Mouse (Mus musculus): Measurements from ENCODE around the gene Grin2a. TPM values are rescaled to one million over a fixed set of nuclear protein-coding genes. Genes with fewer than 3 reads are reported as not detected.

The Grin2a gene
- total and polyA plus RNA-seq, 3 experiments = not detected

GRCm38 (mm10) chr16:9904443-9904842, 90.9 kb downstream of the Grin2a start:
- H3K9ac ChIP-seq (ENCODE audit: control insufficient read depth, low read depth, low read length, poor library complexity, severe bottlenecking) = no peak overlapping the region
- H3K4me1 ChIP-seq (ENCODE audit: control insufficient read depth in 1 of 2, insufficient read depth in 2 of 2, low read length in 2 of 2) = no peaks in the 10 kb centered on the region
- no peaks in the 10 kb centered on the region for H3K36me3 ChIP-seq (ENCODE audit: control insufficient read depth in 1 of 2, insufficient read depth in 2 of 2, low read length in 2 of 2)
- H3K9me3 ChIP-seq (replicated peaks; ENCODE audit: insufficient read depth, low read length) = no peaks in the 10 kb centered on the region
- H3K4me3 ChIP-seq (ENCODE audit: control insufficient read depth in 1 of 2, insufficient read depth in 1 of 2, low read depth in 2 of 2, low read length in 2 of 2) = no peak overlapping the region
- H3K27me3 ChIP-seq (ENCODE audit: control insufficient read depth in 1 of 2, insufficient read depth in 2 of 2, low read length in 2 of 2) = no peaks in the 10 kb centered on the region
- H3K27ac ChIP-seq (ENCODE audit: control insufficient read depth, low read depth, low read length) = no peak overlapping the region
- DNase-seq (ENCODE audit: low read depth, low spot score) = no peak
- TF ChIP-seq ZC3H11A (IDR thresholded peaks at IDR 0.05; ENCODE audit: low read depth, low read length) (no peak), USF1 (IDR thresholded peaks at IDR 0.05; ENCODE audit: low read depth, low read length) (no peak), ETS1 (IDR thresholded peaks at IDR 0.05; ENCODE audit: low read depth, low read length) (no peak), HCFC1 (IDR thresholded peaks at IDR 0.05; ENCODE audit: low read depth, low read length) (no peak)
- H3K79me2 ChIP-seq (ENCODE audit: control insufficient read depth, insufficient read depth, low read length, poor library complexity) = no peaks in the 10 kb centered on the region

- no peaks in the 10 kb centered on the region for H3K36me3 ChIP-seq (ENCODE audit: control insufficient read depth in 1 of 2, insufficient read depth in 2 of 2, low read length in 2 of 2)
- DNase-seq (ENCODE audit: low read depth, low spot score) = no peak
- H3K27ac ChIP-seq (ENCODE audit: control insufficient read depth, low read depth, low read length) = no peak overlapping the region
- no peaks in the 10 kb centered on the region for H3K79me2 ChIP-seq (ENCODE audit: control insufficient read depth, insufficient read depth, low read length, poor library complexity)
- TF ChIP-seq E2F4 (IDR thresholded peaks at IDR 0.05; ENCODE audit: borderline replicate concordance, low read depth, low read length) (no peak), ELF1 (IDR thresholded peaks at IDR 0.05; ENCODE audit: low read depth, low read length) (no peak), MAX (IDR thresholded peaks at IDR 0.05; ENCODE audit: low read length) (no peak), ZNF384 (IDR thresholded peaks at IDR 0.05; ENCODE audit: low read depth, low read length) (no peak), SIN3A (IDR thresholded peaks at IDR 0.05; ENCODE audit: low read length) (no peak), BHLHE40 (IDR thresholded peaks at IDR 0.05; ENCODE audit: borderline replicate concordance, low read depth, low read length) (no peak), USF1 (IDR thresholded peaks at IDR 0.05; ENCODE audit: low read depth, low read length) (no peak), ZC3H11A (IDR thresholded peaks at IDR 0.05; ENCODE audit: low read depth, low read length) (no peak), SMC3 (IDR thresholded peaks at IDR 0.05; ENCODE audit: low read depth, low read length) (no peak), ZMIZ1 (IDR thresholded peaks at IDR 0.05; ENCODE audit: low read depth, low read length) (no peak), TCF12 (IDR thresholded peaks at IDR 0.05; ENCODE audit: low read depth, low read length) (no peak), ZKSCAN1 (IDR thresholded peaks at IDR 0.05; ENCODE audit: low read depth, low read length) (no peak), MAZ (IDR thresholded peaks at IDR 0.05; ENCODE audit: low read depth, low read length) (no peak)
- H3K4me1 ChIP-seq (ENCODE audit: control insufficient read depth in 1 of 2, insufficient read depth in 2 of 2, low read length in 2 of 2) = no peaks in the 10 kb centered on the region
- H3K27me3 ChIP-seq (ENCODE audit: control insufficient read depth in 1 of 2, insufficient read depth in 2 of 2, low read length in 2 of 2) = no peaks in the 10 kb centered on the region
- H3K4me3 ChIP-seq (ENCODE audit: control insufficient read depth in 1 of 2, insufficient read depth in 1 of 2, low read depth in 2 of 2, low read length in 2 of 2) = no peak overlapping the region
- H3K9me3 ChIP-seq (replicated peaks; ENCODE audit: insufficient read depth, low read length) = no peaks in the 10 kb centered on the region
- H3K9ac ChIP-seq (ENCODE audit: control insufficient read depth, low read depth, low read length, poor library complexity, severe bottlenecking) = no peak overlapping the region
Observed at GRCm38 (mm10) chr16:9902680-9903463, 92.5 kb downstream of the Grin2a start.

Measured in MEL (cell line).